Mouse (Mus musculus) midbrain, embryonic 14.5 days (tissue): Measurements from ENCODE around the gene Anapc1. TPM values are rescaled to one million over a fixed set of nuclear protein-coding genes. Genes with fewer than 3 reads are reported as not detected.

Source experiments
- ATAC-seq: fragments of 200-750 bp; cut with Nextera tagmentation; 2 replicates; pipeline ENCODE4 v1.8.0; 2017; ENCODE audit warnings: moderate number of reproducible peaks, moderate library complexity; ENCODE audit not compliant: low FRiP score, low TSS enrichment
- DNase-seq: peaks from one replicate; pipeline ENCODE4 v3.0.0-alpha.2; 2015
- H3K27ac ChIP-seq: fragments of 300-500 bp; sonication (generic); replicated peaks from 2 replicates; pipeline ENCODE4 v1.5.1; 2014; ENCODE audit warnings: mild to moderate bottlenecking, low read depth, low read length, moderate library complexity
- H3K27me3 ChIP-seq: fragments of 300-500 bp; sonication (generic); 2 replicates; pipeline ENCODE4 v1.6.1; 2014; ENCODE audit warnings: low read length, control low read depth, mixed read lengths; ENCODE audit not compliant: control insufficient read depth, insufficient read depth
- H3K36me3 ChIP-seq: fragments of 300-500 bp; sonication (generic); 2 replicates; pipeline ENCODE4 v1.6.1; 2014; ENCODE audit warnings: low read length, control low read depth; ENCODE audit not compliant: control insufficient read depth, insufficient read depth
- H3K4me1 ChIP-seq: fragments of 300-500 bp; sonication (generic); 2 replicates; pipeline ENCODE4 v1.6.1; 2014; ENCODE audit warnings: mild to moderate bottlenecking, antibody characterized with exemption, low read length, control low read depth; ENCODE audit not compliant: control insufficient read depth, insufficient read depth
- H3K4me2 ChIP-seq: fragments of 300-500 bp; sonication (generic); 2 replicates; pipeline ENCODE4 v1.6.1; 2014; ENCODE audit warnings: mild to moderate bottlenecking, low read length, moderate library complexity
- H3K4me3 ChIP-seq: fragments of 300-500 bp; sonication (generic); replicated peaks from 2 replicates; pipeline ENCODE4 v1.5.1; 2014; ENCODE audit warnings: low read depth, low read length
- H3K9ac ChIP-seq: fragments of 300-500 bp; sonication (generic); replicated peaks from 2 replicates; pipeline ENCODE4 v1.6.1; 2014; ENCODE audit warnings: mild to moderate bottlenecking, low read length, moderate library complexity
- H3K9me3 ChIP-seq: fragments of 300-500 bp; sonication (generic); 2 replicates; pipeline ENCODE4 v1.6.1; 2016; ENCODE audit warnings: low read length, control low read depth, mixed read lengths; ENCODE audit not compliant: control insufficient read depth
- WGBS: fragments of 180-500 bp; shearing (Covaris S2); extraction: QIAGEN DNeasy Blood & Tissue Kit; methylation state at CpG from one replicate; pipeline ENCODE4 v1.1.7; 2014; 5-methylcytosine and 5-hydroxymethylcytosine counted together
- polyA plus RNA-seq: library from polyadenylated mRNA; unstranded; fragments of >200 nt; fragmentation: Nextera tagmentation; extraction: Ambion mirVana; gene quantifications from 2 replicates; pipeline ENCODE4 v1.2.1, GENCODE M21; 2014

Gene Anapc1
- polyA plus RNA-seq, 1 experiment from 2014 or later = 61.5 TPM

- Histone ChIP-seq H3K36me3 (no peaks in the 10 kb centered on the region), H3K4me3 (no peak overlapping the region), H3K27me3 (no peaks in the 10 kb centered on the region), H3K4me1 (no peaks in the 10 kb centered on the region), H3K27ac (no peak overlapping the region), H3K9ac (no peak overlapping the region), H3K4me2 (no peak overlapping the region), H3K9me3 (no peaks in the 10 kb centered on the region)
- ATAC-seq (no peak), DNase-seq (no peak)
- 84% methylated on average over 5 of the region's 5 CpGs for WGBS
Measured at GRCm38 (mm10) chr2:128722106-128722710, 35.0 kb upstream of the Anapc1 start.

- H3K4me2 ChIP-seq = no peak overlapping the region
- no peaks in the 10 kb centered on the region for H3K36me3 ChIP-seq
- H3K4me3 ChIP-seq = no peak overlapping the region
- no peak overlapping the region for H3K9ac ChIP-seq
- H3K27ac ChIP-seq = no peak overlapping the region
- WGBS = 92% methylated on average over 2 of the region's 2 CpGs
- H3K4me1 ChIP-seq = no peaks in the 10 kb centered on the region
- ATAC-seq (no peak), DNase-seq (no peak)
- H3K9me3 ChIP-seq = no peaks in the 10 kb centered on the region
- no peaks in the 10 kb centered on the region for H3K27me3 ChIP-seq
Measured at GRCm38 (mm10) chr2:128719380-128719779, 32.2 kb upstream of the Anapc1 start.

DNA sequence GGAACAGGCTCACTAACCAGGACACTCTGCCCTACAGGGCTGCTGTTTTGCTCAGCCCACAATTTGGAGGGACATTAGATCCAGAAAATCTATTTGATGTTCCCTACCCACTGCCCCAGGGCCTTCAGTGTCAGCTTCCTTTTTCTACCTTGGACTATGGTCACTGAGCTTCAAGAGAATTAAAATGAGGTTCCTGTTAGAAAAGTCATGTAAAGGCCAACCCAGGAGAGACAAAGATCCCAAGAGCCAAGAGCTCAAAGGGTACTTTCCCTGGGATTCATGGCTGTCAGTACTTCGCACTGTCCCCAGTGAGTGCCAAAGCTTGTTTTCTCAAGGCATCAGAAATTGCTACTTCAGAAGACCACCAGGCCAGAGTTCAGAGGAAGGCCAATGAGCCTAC lies 28.8 kb upstream of the Anapc1 start:
- Histone ChIP-seq H3K4me1 (0 out of 2 replicates have a peak, but pooled peaks cover 3% of the 10 kb centered on the region), H3K4me2 (no peak overlapping the region), H3K27me3 (no peaks in the 10 kb centered on the region), H3K4me3 (no peak overlapping the region), H3K9me3 (no peaks in the 10 kb centered on the region), H3K27ac (no peak overlapping the region), H3K9ac (no peak overlapping the region), H3K36me3 (no peaks in the 10 kb centered on the region)
- ATAC-seq = no peak
- WGBS = 100% methylated on average over 1 of the region's 1 CpGs
- DNase-seq = no peak

DNA sequence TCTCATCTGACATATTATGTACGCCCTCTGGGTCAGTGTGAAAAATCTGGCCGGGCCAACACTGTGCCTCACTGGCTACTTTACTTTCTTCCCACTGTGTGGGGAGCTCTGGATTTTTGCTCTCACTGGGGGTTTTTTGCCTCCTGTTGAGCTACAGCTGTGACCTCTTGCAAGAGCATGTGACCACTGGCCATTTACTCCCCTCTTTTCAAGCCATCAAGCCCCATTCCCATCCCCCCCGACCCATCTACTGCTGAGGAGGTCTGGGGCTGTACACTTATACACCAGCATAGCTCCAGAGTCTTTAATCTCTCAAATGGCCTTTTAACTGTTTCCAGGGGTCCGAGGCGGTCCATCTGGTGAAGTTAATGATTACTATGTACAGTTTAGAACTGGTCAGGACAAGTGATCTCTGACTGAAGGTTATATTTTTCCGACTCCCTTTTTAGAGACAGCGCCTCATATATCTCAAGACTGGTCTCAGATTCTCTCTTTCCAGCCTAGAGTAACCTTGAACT lies 27.6 kb upstream of the Anapc1 start:
- Histone ChIP-seq H3K4me3 (no peak overlapping the region), H3K36me3 (no peaks in the 10 kb centered on the region), H3K27me3 (no peaks in the 10 kb centered on the region), H3K27ac (no peak overlapping the region), H3K9ac (no peak overlapping the region), H3K9me3 (no peaks in the 10 kb centered on the region), H3K4me1 (0 out of 2 replicates have a peak, but pooled peaks cover 3% of the 10 kb centered on the region), H3K4me2 (no peak overlapping the region)
- no peak for ATAC-seq
- 81% methylated on average over 7 of the region's 7 CpGs for WGBS
- no peak for DNase-seq

DNA sequence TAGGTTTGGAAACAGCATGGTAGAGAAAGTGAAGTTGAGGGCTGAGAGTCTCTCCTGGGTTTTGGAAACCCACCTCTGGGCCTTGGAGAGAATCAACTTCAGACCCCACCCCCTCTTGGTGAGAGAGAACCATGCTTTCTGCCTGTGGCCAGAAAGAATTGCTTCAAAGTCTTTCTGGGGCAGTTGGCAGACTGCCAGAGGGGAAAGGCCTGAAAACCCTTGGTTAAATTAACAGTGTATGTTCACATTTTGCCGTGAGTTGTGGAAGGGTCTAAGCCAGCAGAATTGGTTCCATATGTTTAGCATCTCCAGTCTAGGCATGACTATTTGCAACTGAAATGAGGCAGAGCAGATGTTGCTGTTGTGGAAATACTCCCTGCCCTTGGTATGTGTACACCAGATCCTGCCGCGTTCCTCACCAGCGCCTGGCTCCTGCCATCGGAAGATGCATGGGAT lies 26.4 kb upstream of the Anapc1 start:
- H3K9ac ChIP-seq = no peak overlapping the region
- 70% methylated on average over 5 of the region's 5 CpGs for WGBS
- ATAC-seq (no peak), DNase-seq (peak; percentile 60)
- no peaks in the 10 kb centered on the region for H3K36me3 ChIP-seq
- no peaks in the 10 kb centered on the region for H3K27me3 ChIP-seq
- H3K9me3 ChIP-seq = no peaks in the 10 kb centered on the region
- H3K4me1 ChIP-seq = 0 out of 2 replicates have a peak, but pooled peaks cover 3% of the 10 kb centered on the region
- no peak overlapping the region for H3K27ac ChIP-seq
- no peak overlapping the region for H3K4me3 ChIP-seq
- no peak overlapping the region for H3K4me2 ChIP-seq

GRCm38 (mm10) chr2:128712940-128713339 lies 25.7 kb upstream of the Anapc1 start:
- WGBS = 89% methylated on average over 6 of the region's 6 CpGs
- Histone ChIP-seq H3K9me3 (no peaks in the 10 kb centered on the region), H3K9ac (no peak overlapping the region), H3K27ac (no peak overlapping the region), H3K27me3 (no peaks in the 10 kb centered on the region), H3K4me2 (no peak overlapping the region), H3K4me3 (no peak overlapping the region), H3K4me1 (0 out of 2 replicates have a peak, but pooled peaks cover 3% of the 10 kb centered on the region), H3K36me3 (no peaks in the 10 kb centered on the region)
- no peak for DNase-seq
- ATAC-seq = no peak

DNA sequence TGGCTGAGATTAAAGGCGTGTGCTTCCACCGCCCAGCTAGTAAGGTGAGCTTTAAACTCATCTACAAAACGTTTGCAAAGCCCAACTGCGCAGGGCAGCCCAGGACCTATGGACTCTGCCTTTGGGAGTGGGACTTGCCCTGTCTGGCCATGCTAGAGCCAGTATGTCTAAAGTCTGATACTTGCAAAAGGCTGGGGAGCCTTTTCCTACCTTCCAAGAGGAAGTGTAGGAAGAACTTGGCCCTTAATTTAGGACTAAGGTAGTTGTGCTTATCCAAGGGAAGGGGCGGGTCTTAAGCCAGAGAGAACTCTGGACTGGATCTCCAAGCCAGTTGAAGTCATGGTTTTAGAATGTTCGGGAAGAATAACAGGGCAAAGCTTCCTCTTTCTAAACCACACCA lies 23.4 kb upstream of the Anapc1 start:
- WGBS = 85% methylated on average over 6 of the region's 6 CpGs
- Histone ChIP-seq H3K4me1 (0 out of 2 replicates have a peak, but pooled peaks cover 3% of the 10 kb centered on the region), H3K9ac (no peak overlapping the region), H3K27ac (no peak overlapping the region), H3K36me3 (no peaks in the 10 kb centered on the region), H3K9me3 (no peaks in the 10 kb centered on the region), H3K4me3 (no peak overlapping the region), H3K4me2 (no peak overlapping the region), H3K27me3 (no peaks in the 10 kb centered on the region)
- no peak for ATAC-seq
- DNase-seq = no peak

- 46% methylated on average over 6 of the region's 6 CpGs for WGBS
- no peaks in the 10 kb centered on the region for H3K36me3 ChIP-seq
- no peak overlapping the region for H3K4me2 ChIP-seq
- no peak overlapping the region for H3K27ac ChIP-seq
- ATAC-seq = no peak
- peak; percentile 5 for DNase-seq
- no peak overlapping the region for H3K9ac ChIP-seq
- H3K27me3 ChIP-seq = no peaks in the 10 kb centered on the region
- H3K4me1 ChIP-seq = 0 out of 2 replicates have a peak, but pooled peaks cover 3% of the 10 kb centered on the region
- H3K9me3 ChIP-seq = no peaks in the 10 kb centered on the region
- no peak overlapping the region for H3K4me3 ChIP-seq
Measured at GRCm38 (mm10) chr2:128709264-128709663, 22.1 kb upstream of the Anapc1 start.

- no peaks in the 10 kb centered on the region for H3K36me3 ChIP-seq
- DNase-seq (no peak), ATAC-seq (no peak)
- peaks cover 2% of the 10 kb centered on the region; the same call in 1 of the 2 replicates for H3K27me3 ChIP-seq
- H3K9ac ChIP-seq = no peak overlapping the region
- no peak overlapping the region for H3K4me3 ChIP-seq
- no peak overlapping the region for H3K27ac ChIP-seq
- H3K4me2 ChIP-seq = no peak overlapping the region
- no peaks in the 10 kb centered on the region for H3K9me3 ChIP-seq
- 95% methylated on average over 3 of the region's 3 CpGs for WGBS
- H3K4me1 ChIP-seq = no peaks in the 10 kb centered on the region
Measured at GRCm38 (mm10) chr2:128704474-128704873, 17.3 kb upstream of the Anapc1 start.
